Mouse (Mus musculus) right cerebral cortex, postnatal 14 days (tissue): ENCODE measurements around the gene Nos1.

Source experiments
- DNase-seq: peaks from one replicate; pipeline ENCODE4 v3.0.0; 2022

Nos1 gene

DNA sequence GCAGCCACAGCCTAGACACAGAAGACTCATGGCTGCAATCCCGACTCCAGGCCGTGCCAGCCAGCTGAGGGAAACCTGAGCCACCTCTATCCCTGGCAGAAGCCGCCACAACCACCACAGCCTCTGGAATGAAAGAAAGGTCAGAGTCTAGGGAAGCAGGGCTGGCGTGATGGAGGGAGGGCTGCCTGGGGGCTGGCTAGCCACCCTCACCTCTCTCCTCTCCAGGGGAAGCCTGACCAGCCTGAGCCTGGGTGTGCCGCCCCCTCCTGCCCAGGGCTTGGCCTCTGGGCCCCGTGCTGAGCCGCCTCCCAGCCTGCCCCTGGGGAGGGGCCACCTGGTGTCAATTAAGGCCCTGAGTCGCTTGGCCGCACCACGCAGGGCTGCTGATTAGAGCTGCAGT, at the start of gene Nos1:
Nos1 (plus strand) TSS at position 352 of the 400 bp plus-strand sequence.
- DNase-seq, result no peak

DNA sequence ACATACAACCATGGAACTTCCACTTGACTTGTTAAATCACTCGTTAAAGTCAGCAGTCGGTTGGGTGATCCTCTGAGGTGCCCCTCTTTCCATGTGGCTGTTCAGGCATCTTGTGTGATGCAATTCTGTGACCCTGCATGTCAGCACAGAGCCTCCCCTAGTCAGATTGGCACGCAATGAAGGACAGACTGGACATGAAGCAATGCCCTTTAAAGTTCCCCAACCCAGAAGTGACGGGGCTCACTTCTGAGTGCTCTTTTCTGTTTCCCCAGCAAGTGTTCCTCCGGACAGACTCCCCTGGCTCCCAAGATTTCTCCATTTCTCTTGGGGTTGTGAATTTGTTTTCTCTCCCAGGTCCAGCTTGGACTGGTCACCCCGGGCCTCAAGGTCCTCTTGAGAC, 49.5 kb upstream of the Nos1 start:
- no peak for DNase-seq

DNA sequence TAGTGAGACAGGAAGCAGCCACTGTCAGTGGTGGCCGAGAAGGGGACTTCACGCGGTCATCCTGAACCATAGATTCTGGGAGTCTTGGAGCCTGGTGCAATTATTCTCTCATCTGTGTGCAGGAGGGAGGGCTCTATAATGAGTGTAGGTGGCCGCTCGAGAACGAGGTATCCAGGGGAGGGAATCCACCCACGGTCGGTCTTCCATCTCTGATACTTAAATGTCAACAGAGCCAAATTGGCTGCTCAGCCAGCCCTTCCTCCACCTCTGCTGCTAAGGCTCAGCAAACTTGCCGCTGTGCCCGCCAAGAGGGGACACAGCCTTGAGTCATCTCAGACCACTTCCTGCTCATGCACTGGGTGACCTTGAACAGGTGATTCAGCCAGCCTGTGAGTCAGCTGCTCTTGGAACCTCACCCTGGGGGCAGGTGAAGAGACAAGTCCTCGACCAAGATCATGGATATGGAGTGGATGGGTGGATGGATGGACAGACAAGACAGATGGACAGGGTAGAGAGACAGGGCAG, 36.1 kb upstream of the Nos1 start:
- DNase-seq, result no peak

DNA sequence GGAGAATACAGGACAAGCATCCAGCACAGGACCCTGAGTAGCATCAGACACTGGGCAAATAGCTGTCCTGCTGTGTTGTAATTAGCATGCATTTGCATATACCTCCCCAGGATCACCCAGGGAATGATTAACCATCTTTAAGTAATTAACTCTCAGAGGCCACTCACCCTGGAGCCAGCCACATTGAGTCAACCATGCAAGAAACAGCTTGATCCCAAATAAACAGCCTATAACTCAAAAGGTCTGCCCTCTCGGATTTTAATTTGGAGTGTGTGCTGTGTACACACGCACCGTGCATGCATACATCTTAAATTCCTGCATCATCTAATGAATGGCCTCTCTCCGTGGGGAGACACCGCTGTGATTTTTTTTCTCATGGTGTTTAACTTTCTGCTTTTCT, 31.5 kb upstream of the Nos1 start:
- no peak for DNase-seq

DNA sequence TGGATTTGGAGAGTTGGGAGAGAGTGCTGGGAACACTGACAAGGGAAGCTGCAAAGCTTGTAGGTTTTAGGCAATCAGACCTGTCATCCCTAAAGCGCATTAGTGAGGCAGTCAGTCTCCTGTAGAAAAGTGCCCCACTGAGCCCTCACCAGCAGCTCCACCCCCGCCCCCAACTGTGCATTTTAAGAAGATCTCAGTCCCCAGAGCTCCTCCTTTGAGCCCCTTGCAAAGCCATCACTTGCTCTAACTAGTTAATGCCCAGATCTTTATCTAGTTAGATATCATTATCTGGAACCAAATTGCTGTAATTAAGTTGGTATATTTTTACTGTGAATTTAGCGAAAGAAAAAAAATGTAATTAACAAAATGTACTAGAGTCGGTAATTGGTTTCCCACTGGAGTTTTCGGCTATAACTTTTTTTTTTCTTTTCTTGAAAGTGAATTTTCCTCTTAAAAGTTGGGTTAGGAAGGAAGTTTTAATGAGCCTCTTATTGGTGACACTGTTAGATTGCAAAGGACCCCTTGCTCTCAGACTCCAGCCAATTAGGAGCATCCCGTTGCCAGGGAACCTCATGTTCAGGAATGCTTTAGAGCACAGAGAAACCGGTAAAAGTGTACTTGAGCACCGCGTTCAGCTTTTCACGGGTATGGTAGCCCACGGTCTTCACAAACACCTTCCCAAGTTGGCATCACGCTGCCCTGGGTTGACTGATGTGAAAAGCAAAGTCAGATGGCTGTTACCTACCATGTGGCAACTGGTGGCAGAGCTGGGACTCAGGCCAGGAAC, 22.9 kb upstream of the Nos1 start:
- DNase-seq, result no peak

DNA sequence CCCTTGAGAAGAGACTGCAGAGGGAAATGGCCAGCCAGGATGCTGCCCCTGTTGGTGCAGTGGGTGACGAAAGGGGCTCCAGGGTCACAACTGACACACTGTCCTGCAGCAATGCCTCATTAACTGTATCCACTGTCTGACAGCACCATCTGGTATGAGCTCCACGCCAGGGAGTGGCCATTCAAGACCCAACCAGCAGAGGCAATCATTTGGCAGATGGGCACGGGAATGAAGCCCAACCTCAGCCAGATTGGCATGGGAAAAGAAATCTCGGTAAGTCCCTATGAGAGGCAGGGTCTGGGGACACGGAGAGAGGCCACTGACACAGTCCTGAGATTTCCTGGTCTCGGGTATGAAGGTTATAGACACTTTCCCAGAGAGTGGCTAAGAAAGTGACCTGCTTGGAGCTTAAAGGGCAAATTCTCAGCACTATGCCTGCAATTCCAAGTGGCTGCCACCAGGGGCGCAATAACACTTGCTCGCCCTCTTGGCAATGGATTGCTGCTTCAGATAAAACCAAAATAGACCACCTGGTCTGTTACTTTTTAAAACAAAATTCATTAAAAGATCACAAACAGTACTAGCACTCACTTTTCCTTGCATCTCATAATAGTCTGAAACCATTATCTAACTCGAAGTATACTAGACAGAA, 19.5 kb upstream of the Nos1 start:
- DNase-seq, result no peak

DNA sequence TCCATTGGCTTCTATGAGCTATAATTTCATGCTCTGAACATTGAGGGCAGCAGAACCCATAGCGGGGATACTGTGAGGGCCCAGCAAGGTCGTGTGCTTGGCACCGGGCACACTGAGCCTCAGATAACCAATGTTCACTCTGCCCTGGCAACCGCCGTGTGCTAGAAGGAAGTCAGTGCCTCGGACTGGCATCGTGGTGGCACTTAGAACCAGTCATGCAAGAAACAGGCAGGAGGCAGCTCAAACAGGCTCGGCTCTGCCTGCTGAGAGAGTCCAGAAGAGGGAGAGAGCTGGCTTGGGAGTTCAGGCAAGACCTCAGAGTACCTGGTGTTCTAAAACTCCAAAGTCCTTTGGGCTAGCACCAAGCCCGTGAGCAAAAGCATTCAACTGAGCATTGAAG, 16.3 kb upstream of the Nos1 start:
- no peak for DNase-seq

DNA sequence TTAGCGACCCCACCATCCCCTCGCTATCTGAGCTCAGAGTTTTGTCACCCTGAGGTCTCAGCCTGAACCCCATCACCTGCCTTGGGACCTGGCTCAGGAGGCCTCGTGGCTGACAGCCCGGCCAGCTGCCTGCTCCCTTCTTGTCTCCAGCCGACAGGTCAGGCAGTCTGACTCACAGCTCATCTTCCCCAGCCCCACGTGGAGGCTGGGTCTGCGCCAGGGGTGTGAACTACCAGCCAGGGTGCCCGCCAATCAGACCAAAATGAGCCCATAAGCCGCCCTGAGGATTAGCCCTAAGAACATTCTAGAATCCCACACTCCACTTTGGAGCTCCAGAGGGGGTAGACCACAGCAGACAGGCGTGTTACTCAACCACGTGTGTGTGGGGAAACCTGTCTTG, 1.7 kb upstream of the Nos1 start:
- no peak for DNase-seq

DNA sequence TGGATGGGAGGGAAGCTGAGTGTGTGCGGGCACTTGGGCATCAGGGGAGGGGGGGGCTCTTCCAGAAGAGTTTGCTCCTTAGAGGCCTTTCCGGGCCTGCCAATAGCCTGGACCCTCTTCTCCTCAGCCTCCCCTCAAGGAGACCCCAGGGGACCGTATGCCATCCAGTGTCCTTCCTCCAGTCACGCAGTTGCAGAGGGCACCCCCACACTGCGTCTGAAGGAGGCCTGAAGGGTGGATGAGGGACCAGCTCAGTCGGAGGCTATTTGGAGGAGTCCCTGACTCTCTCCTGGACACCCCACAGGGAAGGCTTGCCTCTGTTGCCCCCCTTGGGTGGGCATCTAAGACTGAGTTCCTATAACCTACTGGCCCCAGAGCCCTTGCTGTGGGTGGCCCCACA, 346 bp downstream of the Nos1 start:
- DNase-seq, result no peak

DNA sequence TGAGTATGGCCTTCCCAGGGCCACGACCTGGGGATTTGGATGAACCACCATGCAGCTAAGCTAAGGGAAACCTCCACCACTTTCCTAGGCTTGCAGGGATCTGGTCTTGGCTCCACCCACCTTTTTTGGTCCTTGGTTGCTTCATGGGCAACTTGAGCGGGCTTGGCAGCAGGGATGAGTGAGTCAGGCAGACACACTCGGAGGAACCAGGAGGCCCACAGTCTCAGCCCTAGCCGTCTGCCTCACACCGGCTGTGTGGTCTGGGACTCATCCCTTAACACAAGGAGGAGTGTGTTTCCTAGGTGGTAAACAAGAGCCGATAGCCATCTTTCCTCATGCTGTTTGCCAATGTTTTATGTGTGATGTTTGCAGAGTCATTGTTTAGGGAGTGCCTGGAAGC, 9.2 kb downstream of the Nos1 start:
- DNase-seq, result peak; percentile 18

DNA sequence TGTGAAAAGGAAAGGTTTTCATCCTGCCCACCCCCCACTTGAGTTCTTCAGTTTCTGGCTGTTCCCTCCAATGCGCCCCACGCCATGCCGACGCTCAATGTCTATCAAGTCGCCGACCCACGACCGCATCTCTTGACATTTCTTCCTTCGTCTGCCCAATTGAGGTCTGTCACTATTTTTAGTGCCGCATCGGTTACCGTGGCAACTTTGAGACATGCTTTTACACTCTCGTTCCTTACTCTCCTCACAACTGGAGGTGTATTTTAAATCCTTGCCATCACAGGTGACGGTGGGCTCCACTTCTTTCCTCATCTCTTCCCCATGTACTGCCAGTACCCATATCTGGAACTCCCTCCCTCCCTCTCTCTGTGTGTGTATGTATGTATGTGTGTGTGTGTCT, 11.0 kb downstream of the Nos1 start:
- peak; percentile 16 for DNase-seq

DNA sequence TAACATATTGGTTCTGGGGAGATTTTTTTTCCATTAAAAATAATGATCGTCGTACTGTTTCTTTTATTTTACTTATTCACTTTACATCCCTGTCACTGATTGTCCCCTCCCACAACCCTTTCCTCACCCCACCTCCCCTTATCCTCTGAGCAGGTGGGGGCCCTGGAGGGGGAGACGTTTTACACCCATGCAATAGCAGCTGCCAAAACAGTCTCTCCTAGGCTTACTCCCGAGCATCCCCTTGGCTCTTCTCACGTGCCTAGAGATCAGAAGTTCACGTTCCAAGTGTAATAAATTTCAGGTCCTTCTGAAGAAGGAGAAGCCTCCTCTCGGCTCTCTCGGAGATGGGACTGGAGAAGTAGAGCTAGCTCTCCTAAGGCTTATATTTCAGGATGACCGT, 20.0 kb downstream of the Nos1 start:
- no peak for DNase-seq

DNA sequence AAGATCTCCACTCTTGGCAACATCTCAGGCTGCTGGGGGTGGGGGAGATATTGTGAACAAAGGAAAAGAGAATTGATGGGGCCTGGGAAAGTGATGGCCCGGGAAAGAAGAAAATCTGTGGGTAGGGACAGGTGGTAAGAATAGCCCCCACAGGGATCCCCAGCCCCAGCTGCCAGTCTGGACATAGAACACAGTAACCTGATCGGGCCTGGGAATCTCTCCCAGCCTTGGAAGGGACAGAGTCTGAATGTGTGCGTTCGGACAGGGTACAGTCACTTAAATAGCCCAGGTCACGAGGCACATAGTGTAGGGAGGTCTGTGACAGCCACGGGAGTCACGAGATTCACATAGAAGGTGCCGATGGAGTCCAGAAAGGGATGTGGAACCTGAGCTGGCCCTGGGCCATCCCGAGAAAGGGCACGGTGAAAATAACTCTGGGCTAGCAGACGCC, 21.3 kb downstream of the Nos1 start:
- no peak for DNase-seq

DNA sequence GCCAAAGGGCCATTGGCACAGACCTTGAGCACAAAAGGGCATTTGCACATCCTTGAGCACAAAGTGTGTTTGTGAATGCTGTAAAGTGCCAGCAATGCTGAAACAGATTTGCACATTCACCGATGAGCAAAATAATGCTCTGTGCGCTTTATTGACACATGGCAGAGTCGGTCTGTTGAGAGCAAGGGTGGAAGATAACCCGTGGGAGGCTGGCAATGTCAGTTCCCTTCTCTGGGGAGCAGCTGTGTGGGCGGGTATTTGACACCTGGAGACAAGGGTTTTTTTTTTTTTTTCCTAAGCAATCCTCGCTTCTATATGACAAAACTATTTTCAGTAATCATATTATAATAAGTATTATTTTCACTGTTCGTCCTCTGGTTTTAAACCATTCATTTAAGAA, 22.7 kb downstream of the Nos1 start:
- no peak for DNase-seq

DNA sequence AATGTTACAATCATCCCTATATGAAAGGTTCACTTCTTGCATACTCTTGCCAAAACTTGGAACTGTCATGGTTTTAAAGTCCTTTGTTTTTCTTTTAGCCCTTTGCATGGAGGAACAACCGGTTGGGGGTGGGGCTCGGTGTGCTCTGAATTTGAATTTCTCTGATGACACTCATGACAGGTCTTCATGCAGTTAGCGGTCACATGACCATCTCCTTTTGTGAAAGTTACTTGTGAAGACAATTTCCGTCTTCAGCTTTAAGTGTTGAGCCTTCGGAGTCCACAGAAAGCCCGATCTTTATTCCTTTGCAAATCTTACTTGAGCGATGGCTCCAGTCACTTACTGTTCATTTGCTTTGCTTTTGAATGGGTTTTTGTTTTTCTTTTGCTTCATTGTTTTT, 30.1 kb downstream of the Nos1 start:
- no peak for DNase-seq

DNA sequence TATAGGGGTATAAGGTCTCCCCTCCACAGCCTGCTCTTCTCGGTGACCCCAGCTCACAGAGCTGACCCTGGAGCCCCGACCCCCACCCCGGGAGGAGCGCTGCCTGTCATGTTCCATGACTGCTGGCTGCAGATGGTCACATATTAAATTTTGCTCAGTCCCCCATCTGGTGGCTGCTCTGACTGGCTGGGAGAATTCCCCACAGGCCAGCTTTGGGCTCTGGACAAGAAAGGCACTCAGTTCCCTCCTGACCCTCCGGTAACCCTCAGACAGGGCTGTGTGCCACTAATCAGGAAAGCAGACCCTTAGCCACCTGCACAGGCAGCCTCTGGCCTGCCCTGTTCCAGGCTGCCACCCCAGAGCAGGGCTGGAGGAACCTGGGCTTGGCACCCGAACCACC, 38.0 kb downstream of the Nos1 start:
- DNase-seq, result no peak

DNA sequence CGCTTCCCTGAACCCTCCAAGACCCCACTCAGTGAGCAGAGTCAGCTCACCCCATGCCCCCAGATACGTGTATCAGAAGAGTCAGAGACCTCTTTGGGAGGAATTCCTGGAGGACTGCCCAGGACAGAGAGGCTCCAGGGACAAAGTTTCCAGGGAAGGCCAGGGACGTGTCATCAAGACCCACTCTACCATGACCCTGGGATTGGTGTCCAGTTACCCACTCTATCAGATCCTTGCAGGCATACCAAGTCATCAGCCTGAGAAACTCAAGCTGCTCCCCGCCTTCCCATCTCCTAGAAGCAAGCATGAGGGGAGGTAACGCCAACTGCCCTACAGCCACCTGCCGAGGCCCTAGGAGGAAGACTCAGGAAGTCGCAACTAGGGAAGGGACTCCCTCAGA, 39.6 kb downstream of the Nos1 start:
- DNase-seq, result no peak

DNA sequence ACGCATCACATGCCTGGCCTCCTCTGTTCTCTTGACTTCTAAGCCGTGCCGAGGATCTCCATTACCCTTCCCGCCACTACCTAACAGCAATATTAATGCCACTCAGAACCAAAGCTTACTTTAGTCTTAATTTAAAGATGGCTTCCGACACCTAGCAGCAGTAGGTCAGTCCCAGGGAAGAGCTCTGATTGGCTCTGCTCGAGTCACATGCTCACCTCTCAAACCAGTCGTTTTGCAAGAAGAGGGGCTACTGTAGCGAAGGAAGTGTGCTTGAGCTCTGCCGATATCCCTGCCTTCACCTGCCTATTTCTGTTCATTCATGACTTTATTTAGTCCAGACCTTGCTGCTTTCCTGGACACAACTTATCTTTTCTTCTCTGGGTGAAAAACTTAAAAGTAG, 43.0 kb downstream of the Nos1 start:
- no peak for DNase-seq

DNA sequence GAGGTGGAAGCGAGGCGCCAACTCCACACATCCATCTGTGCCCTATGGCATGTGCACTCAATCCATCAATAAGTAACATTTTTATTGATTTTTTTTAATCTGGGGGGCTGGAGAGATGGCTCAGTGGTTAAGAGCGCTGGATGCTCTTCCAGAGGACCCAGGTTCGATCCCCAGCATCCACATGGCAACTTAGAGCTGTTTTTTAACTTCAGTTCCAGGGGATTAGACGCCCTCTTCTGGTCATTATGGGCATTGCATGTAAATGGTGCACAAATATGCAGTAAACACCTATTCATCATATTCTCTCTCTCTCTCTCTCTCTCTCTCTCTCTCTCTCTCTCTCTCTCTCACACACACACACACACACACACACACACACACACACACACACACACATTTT, 43.7 kb downstream of the Nos1 start:
- no peak for DNase-seq

DNA sequence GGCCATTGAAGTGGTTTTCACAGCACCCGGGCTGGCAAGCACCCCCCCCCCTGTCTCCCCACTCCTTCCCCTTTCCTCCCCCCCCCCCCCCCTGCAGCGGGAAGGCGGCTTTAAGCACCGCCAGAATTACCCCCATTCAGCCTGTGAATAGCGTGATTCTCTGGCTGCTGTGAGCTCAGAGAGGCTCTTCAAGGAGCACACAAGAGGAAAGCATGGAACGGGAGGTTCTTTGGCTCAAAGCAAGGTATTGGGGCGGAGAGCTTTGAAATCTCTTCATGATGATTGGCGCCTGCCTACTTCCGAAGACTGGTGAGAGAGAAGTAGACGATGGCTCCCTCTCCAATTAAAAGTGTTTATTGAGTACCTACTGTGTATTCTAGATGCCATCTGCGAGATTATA, 44.5 kb downstream of the Nos1 start:
- DNase-seq, result no peak

DNA sequence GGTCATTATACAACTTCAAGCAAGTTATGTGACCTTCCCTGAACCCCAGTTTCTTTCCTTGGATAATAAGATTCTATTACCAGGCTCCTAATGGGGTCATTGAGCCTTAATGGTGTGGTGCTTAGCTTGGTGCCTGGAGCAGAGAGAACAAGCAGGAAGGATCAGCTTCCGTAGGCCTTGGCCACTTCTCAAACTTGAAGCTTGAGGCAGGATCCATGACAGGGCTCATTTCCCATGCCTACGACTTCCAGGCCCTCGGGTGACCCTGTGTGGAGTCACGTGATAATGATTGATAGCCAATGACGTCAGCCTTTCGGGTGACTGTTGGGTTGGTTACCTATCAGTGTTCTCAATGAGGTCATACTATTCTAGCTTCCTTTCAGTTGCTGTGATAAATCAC, 46.5 kb downstream of the Nos1 start:
- no peak for DNase-seq

DNA sequence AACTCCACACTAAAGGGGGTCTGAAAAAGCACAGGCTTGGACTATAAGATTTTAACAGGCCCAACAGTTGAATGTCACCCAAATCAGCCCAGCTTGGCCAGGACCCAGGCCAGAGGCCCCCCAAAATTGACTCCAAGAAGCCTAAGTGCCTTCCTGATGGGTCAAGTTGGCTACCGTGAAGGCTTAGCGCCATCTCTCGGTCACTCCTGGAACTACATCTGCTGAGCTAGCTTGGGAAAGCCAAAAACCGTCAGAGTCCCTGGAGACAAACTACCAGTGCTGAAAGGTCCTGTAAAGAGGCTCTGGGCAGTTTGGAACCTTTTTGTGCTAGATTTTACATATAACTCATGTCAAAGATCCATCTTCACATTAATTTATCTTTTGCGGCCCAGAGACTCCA, 56.1 kb downstream of the Nos1 start:
- peak; percentile 84 for DNase-seq

DNA sequence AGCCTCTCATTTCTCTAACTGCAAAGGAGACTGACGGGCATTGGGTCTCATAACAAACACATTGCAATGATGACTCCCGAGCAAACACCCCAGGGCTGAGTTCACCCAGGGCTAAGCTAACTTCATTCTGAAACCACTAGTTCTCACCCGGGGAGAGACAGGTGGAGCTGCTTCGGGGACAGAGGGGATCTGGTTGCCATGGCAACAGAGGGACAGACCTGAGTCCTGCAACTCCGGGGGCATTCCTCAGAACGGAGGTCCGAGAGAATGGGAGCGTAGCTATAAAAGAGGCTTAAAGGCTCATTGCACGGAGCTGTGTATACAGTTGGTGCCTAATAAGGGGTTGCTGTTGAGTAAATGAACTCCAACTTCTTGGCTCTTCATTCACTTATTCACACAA, 56.9 kb downstream of the Nos1 start:
- no peak for DNase-seq

DNA sequence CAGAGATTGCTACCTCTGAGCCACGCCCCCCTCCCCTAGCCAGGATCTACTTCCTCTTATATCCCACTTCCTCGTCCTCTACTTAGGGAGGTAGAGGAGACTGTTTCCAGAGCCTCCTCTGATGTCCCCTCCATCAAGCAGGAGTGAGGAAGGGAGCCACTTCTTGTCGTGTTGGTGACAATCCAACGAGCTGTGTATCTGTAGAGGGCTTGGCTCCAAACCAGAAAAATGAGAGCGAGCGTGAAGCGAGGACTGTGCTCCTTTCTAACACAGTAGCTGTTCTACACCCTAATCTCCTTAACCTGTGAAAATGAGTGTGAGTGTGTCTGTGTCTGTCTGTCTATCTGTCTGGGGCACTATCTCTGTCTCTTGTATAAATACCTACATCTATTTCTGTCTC, 58.7 kb downstream of the Nos1 start:
- DNase-seq, result no peak

DNA sequence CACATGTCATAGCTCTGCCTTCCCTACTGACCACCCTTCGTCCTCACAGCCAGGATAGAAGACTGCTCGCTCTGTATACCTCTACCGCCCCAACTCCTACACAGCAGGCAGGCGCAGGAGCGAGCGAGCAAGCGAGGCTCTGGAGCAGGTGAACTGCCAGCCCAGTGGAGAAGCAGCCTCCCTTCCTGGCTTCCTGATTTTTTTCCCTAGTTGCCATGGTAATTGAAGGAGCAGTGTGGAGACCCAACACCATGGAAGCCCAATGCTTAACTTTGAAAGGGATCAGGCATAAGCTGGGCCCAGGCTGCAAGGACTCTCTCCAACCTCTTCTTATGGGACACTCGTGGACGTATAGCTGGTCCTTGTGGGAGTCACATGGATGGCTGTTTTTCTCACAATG, 59.4 kb downstream of the Nos1 start:
- DNase-seq, result no peak
